Mouse (Mus musculus) liver, embryonic 13.5 days (tissue): ENCODE data around the gene Fam160b1. TPM values are rescaled to one million over a fixed set of nuclear protein-coding genes. Genes with fewer than 3 reads are reported as not detected.

ENCODE experiments used
- ATAC-seq: fragments of 200-750 bp; cut with Nextera tagmentation; 2 replicates; pipeline ENCODE4 v1.8.0; 2017; ENCODE audit warnings: low read depth, mild to moderate bottlenecking, moderate number of reproducible peaks, moderate library complexity
- DNase-seq: peaks from one replicate; pipeline ENCODE4 v3.0.0; 2022
- H3K27ac ChIP-seq: fragments of 300-500 bp; sonication (generic); 2 replicates; pipeline ENCODE4 v1.5.1; 2015; ENCODE audit warnings: moderate library complexity, mild to moderate bottlenecking, inconsistent platforms
- H3K27me3 ChIP-seq: fragments of 300-500 bp; sonication (generic); 2 replicates; pipeline ENCODE4 v1.6.1; 2015; ENCODE audit warnings: mild to moderate bottlenecking, inconsistent platforms
- H3K36me3 ChIP-seq: fragments of 300-500 bp; sonication (generic); 2 replicates; pipeline ENCODE4 v1.6.1; 2015; ENCODE audit warnings: mild to moderate bottlenecking, inconsistent platforms
- H3K4me1 ChIP-seq: fragments of 300-500 bp; sonication (generic); replicated peaks from 2 replicates; pipeline ENCODE4 v1.6.1; 2015; ENCODE audit warnings: inconsistent platforms
- H3K4me2 ChIP-seq: fragments of 300-500 bp; sonication (generic); 2 replicates; pipeline ENCODE4 v1.6.1; 2015; ENCODE audit warnings: inconsistent platforms, mild to moderate bottlenecking, moderate library complexity
- H3K4me3 ChIP-seq: fragments of 300-500 bp; sonication (generic); replicated peaks from 2 replicates; pipeline ENCODE4 v1.5.1; 2015; ENCODE audit warnings: mild to moderate bottlenecking, inconsistent platforms
- H3K9ac ChIP-seq: fragments of 300-500 bp; sonication (generic); 2 replicates; pipeline ENCODE4 v1.6.1; 2015; ENCODE audit warnings: mild to moderate bottlenecking, inconsistent platforms
- H3K9me3 ChIP-seq: fragments of 300-500 bp; sonication (generic); replicated peaks from 2 replicates; pipeline ENCODE4 v1.6.1; 2016; ENCODE audit warnings: inconsistent platforms
- WGBS: fragments of 180-500 bp; shearing (Covaris S2); methylation state at CpG from one replicate; pipeline ENCODE4 v1.1.7; 2015; ENCODE audit not compliant: insufficient replicate concordance; 5-methylcytosine and 5-hydroxymethylcytosine counted together
- polyA plus RNA-seq: library from polyadenylated mRNA; unstranded; fragments of >200 nt; fragmentation: Nextera tagmentation; extraction: Ambion mirVana; gene quantifications from 2 replicates; pipeline ENCODE4 v1.2.1, GENCODE M21; 2015

The Fam160b1 gene
- polyA plus RNA-seq, 1 experiment from 2014 or later = 5.3 TPM

DNA sequence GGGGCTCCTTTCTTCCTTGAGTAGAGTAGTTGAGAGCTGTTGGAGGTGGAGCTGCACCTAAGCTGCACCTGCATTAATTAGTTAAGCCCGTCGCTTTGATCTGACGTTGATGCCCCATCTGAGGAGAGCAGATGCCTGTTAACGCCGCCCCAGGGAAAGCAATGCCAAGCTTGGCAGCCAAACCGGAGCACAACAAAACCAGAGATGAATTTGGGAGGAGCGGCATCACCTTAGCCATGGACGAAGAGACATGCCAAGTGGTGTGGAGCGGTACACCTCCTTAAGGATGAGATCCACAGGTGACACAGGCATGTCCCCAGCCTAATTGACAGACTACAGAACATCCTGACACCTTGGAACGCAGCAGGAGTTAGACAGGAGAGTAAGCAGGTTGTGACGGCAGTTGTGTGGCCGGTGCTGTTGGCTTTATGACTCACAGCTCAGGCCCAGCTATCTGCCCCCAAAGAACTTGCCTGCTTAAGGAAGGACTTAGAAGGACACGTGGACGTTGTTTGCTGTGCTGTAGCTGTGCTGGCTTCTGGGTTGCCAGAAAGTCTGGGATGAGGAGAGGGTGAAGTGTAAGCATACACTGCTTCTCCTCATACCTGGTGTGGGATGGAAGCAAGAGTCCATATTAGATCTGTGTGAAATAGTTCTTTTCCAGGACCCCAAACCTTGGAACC, 67.4 kb downstream of the Fam160b1 start:
- no peak overlapping the region for H3K9ac ChIP-seq
- H3K9me3 ChIP-seq = no peaks in the 10 kb centered on the region
- WGBS = 65% methylated on average over 14 of the region's 14 CpGs
- DNase-seq (no peak), ATAC-seq (no peak)
- no peaks in the 10 kb centered on the region for H3K36me3 ChIP-seq
- no peaks in the 10 kb centered on the region for H3K27me3 ChIP-seq
- H3K4me2 ChIP-seq = no peak overlapping the region
- H3K27ac ChIP-seq = no peak overlapping the region
- H3K4me1 ChIP-seq = no peaks in the 10 kb centered on the region
- no peak overlapping the region for H3K4me3 ChIP-seq

GRCm38 (mm10) chr19:57428641-57429040, 68.2 kb downstream of the Fam160b1 start:
- DNase-seq (no peak), ATAC-seq (no peak)
- no peak overlapping the region for H3K27ac ChIP-seq
- 63% methylated on average over 3 of the region's 3 CpGs for WGBS
- H3K9me3 ChIP-seq = no peaks in the 10 kb centered on the region
- no peak overlapping the region for H3K9ac ChIP-seq
- no peaks in the 10 kb centered on the region for H3K27me3 ChIP-seq
- no peak overlapping the region for H3K4me3 ChIP-seq
- H3K4me2 ChIP-seq = no peak overlapping the region
- H3K36me3 ChIP-seq = no peaks in the 10 kb centered on the region
- H3K4me1 ChIP-seq = no peaks in the 10 kb centered on the region

GRCm38 (mm10) chr19:57429926-57430325, 69.4 kb downstream of the Fam160b1 start:
- ATAC-seq (no peak), DNase-seq (no peak)
- no peak overlapping the region for H3K27ac ChIP-seq
- H3K4me1 ChIP-seq = no peaks in the 10 kb centered on the region
- H3K9me3 ChIP-seq = no peaks in the 10 kb centered on the region
- H3K36me3 ChIP-seq = no peaks in the 10 kb centered on the region
- no peak overlapping the region for H3K4me2 ChIP-seq
- H3K27me3 ChIP-seq = no peaks in the 10 kb centered on the region
- no peak overlapping the region for H3K9ac ChIP-seq
- WGBS = 54% methylated on average over 6 of the region's 6 CpGs
- no peak overlapping the region for H3K4me3 ChIP-seq

GRCm38 (mm10) chr19:57431476-57431875, 71.0 kb downstream of the Fam160b1 start:
- Histone ChIP-seq H3K4me2 (no peak overlapping the region), H3K4me3 (no peak overlapping the region), H3K9me3 (no peaks in the 10 kb centered on the region), H3K36me3 (no peaks in the 10 kb centered on the region), H3K27me3 (no peaks in the 10 kb centered on the region), H3K4me1 (no peaks in the 10 kb centered on the region), H3K9ac (no peak overlapping the region), H3K27ac (no peak overlapping the region)
- ATAC-seq = no peak
- DNase-seq = no peak
- 52% methylated on average over 6 of the region's 6 CpGs for WGBS

DNA sequence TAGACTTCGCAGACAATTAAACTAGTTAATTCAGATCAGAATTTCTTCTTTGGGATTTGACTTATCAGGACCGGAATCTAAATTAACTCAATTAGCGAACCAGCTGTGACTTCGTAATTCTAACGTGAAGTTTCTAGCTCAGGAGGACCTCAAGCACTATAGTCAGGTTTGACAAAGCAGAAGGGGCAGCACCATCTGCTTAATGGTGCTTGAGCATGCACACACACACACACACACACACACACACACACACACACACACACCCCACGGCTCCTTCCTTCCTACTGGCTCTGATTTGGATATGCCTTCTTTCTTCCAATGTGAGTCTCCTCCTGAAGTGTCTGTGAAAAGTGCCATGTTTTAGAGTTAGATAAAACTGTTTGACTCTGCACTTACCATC, 73.5 kb downstream of the Fam160b1 start:
- Histone ChIP-seq H3K4me2 (no peak overlapping the region), H3K9ac (no peak overlapping the region), H3K36me3 (no peaks in the 10 kb centered on the region), H3K9me3 (no peaks in the 10 kb centered on the region), H3K27ac (no peak overlapping the region), H3K4me3 (no peak overlapping the region), H3K27me3 (no peaks in the 10 kb centered on the region), H3K4me1 (no peaks in the 10 kb centered on the region)
- no peak for DNase-seq
- 69% methylated on average over 6 of the region's 6 CpGs for WGBS
- no peak for ATAC-seq

DNA sequence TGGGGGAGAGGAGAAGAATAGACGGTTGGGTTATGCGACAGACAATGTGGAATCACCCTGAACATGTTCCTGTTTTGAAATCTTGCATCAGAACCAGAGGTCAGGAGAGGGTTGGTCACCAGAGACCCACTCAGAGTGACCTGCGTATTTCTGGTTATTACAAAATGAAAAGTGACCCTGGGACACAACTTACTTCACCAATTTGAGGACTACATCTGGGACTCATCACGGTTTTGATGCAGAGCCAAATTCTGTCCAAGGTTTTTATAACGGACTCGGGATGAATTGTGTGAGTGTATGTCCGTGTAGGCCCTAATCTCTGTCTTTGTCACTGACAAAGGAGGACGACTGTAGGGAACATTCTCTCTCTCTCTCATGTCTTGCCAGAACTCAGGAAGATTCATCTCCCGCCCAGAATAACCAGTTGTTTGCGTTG, 76.1 kb downstream of the Fam160b1 start:
- Histone ChIP-seq H3K4me3 (no peak overlapping the region), H3K27ac (no peak overlapping the region), H3K36me3 (no peaks in the 10 kb centered on the region), H3K4me1 (no peaks in the 10 kb centered on the region), H3K27me3 (no peaks in the 10 kb centered on the region), H3K9ac (no peak overlapping the region), H3K4me2 (no peak overlapping the region), H3K9me3 (no peaks in the 10 kb centered on the region)
- 64% methylated on average over 10 of the region's 10 CpGs for WGBS
- ATAC-seq (no peak), DNase-seq (no peak)

DNA sequence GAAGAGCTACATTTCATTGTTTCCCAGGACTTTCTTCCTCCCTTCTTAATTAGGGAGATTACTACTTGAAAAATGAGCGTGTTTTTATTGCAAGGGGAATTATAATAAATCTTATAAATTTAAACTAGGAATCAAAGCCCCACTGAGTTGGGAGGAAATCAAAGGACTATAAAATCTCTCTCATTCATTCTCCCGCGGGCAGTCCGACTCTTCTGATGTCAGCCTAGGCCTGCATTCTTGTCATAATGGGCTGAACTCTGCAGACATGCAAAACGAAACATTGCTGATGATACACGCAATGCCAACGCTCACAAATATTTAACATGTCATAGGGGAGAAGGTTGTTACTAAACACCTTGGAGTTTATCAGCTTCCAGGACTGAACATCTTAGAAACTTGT, 76.6 kb downstream of the Fam160b1 start:
- 74% methylated on average over 7 of the region's 7 CpGs for WGBS
- no peak overlapping the region for H3K27ac ChIP-seq
- H3K27me3 ChIP-seq = no peaks in the 10 kb centered on the region
- DNase-seq (no peak), ATAC-seq (no peak)
- no peaks in the 10 kb centered on the region for H3K9me3 ChIP-seq
- no peak overlapping the region for H3K4me3 ChIP-seq
- no peak overlapping the region for H3K4me2 ChIP-seq
- H3K4me1 ChIP-seq = no peaks in the 10 kb centered on the region
- no peaks in the 10 kb centered on the region for H3K36me3 ChIP-seq
- no peak overlapping the region for H3K9ac ChIP-seq

Other genes starting within 250 kb of the Fam160b1 start
- gene Ablim1, start 45.8 kb upstream of the Fam160b1 start, polyA plus RNA-seq = 4.8 and 6.2 TPM in 2 replicates
- gene Trub1, start 92.2 kb downstream of the Fam160b1 start, polyA plus RNA-seq = 12.4 and 13.1 TPM in 2 replicates